Comparison of ENCODE assay signal across 12 mouse cellular contexts in the genomic region with DNA sequence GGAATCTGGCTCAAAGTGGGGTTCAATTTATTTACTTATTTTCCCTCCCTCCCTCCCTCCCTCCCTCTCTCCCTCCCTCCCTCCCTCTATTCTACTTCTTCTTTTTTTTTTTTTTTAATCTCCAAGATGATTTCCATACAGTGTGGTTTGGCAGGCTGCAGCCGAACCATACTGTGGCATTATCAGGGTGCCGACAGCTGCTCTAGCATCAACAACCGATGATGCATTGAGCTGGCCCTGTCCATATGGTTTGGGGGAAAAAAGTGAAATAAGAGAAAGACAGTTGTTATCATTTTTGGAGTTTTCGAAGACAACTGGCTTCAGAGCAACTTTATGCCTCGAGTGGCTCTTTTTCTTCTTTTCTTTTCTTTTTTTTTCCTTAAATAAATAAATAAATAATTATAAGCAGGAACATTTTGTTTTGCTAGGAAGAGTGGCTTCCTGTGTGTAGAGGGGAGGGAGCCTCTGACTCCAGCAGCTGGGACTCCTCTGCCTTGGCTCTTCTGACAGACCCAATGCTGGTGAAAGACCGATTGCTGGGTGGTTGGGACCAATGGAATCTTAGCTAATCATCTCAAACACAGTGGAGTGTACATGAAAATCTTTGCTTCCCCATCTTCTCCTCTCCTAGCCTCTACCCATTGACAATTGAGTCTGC.
A peak's percentile ranks its signal among the peaks of the same experiment; 100 is the strongest.
DNase-seq lines count a peak whose midpoint lies in the region; ATAC-seq lines count a peak whose summit lies in the region.
"Had no signal": no experiment of that assay in that cellular context is flagged by ENCODE, and none has a peak within 500 bp of the region (broad histone marks: within the 10 kb centered on the region; RNA-seq: fewer than 3 reads in every experiment).

No protein-coding gene starts in this region.

- H3K27ac ChIP-seq in kidney, embryonic 16.5 days (ENCODE audit: low read length), result no peak overlapping the region
- no peak overlapping the region for H3K27ac ChIP-seq in limb, embryonic 10.5 days
- H3K27ac ChIP-seq: embryonic facial prominence, embryonic 13.5 days had no signal

- no peaks in the 10 kb centered on the region for H3K27me3 ChIP-seq in kidney, embryonic 16.5 days (ENCODE audit: insufficient read depth, low read length)
- no peaks in the 10 kb centered on the region for H3K27me3 ChIP-seq in limb, embryonic 10.5 days (ENCODE audit: low read depth, poor library complexity, severe bottlenecking)

- H3K4me1 ChIP-seq in kidney, embryonic 16.5 days (ENCODE audit: insufficient read depth, low read length), result no peaks in the 10 kb centered on the region
- no peaks in the 10 kb centered on the region for H3K4me1 ChIP-seq in limb, embryonic 10.5 days
- H3K4me1 ChIP-seq: embryonic facial prominence, embryonic 13.5 days had no signal

- no peaks in the 10 kb centered on the region for H3K9me3 ChIP-seq in kidney, embryonic 16.5 days (ENCODE audit: low read length)
- H3K9me3 ChIP-seq in limb, embryonic 10.5 days (replicated peaks), result no peaks in the 10 kb centered on the region
- H3K9me3 ChIP-seq: embryonic facial prominence, embryonic 13.5 days had no signal

- ATAC-seq in kidney, embryonic 16.5 days (ENCODE audit: low FRiP score, low TSS enrichment), result peak; percentile 84; the same call in 1 of the 2 replicates
- ATAC-seq: forebrain, embryonic 16.5 days had no signal

- WGBS in kidney, embryonic 16.5 days, result 59% methylated on average over 6 of the region's 6 CpGs
- WGBS in limb, embryonic 10.5 days, result 91% methylated on average over 6 of the region's 6 CpGs

- no peak overlapping the region for H3K4me3 ChIP-seq in kidney, embryonic 16.5 days (ENCODE audit: low read length)
- no peak overlapping the region for H3K4me3 ChIP-seq in limb, embryonic 10.5 days
- H3K4me3 ChIP-seq: embryonic facial prominence, embryonic 13.5 days had no signal

- no peaks in the 10 kb centered on the region for H3K36me3 ChIP-seq in kidney, embryonic 16.5 days (ENCODE audit: insufficient read depth, low read length)
- H3K36me3 ChIP-seq in limb, embryonic 10.5 days, result no peaks in the 10 kb centered on the region
- H3K36me3 ChIP-seq: embryonic facial prominence, embryonic 13.5 days had no signal

- intact Hi-C loops in heart, postnatal 36 days (cut with DNase I), result no loop called here

- peak; percentile 16 for DNase-seq in heart, adult 8-10 months (ENCODE audit: low spot score)
- no peak for DNase-seq in heart, postnatal 36 days
- peak; percentile 91 for DNase-seq in NIH3T3 (ENCODE audit: low read depth)
- peak; percentile 51 for DNase-seq in lung, postnatal 36 days
- DNase-seq in c-Kit-positive CD71-positive TER-119-positive erythroid progenitor cells, embryonic 14.5 days (ENCODE audit: low spot score), result no peak
- DNase-seq in right cerebral cortex, postnatal 4 days, result no peak
- no peak for DNase-seq in limb, embryonic 10.5 days (ENCODE audit: low spot score)
- DNase-seq: adrenal gland, postnatal 10 days; cerebellum, adult 11 months had no signal

- H3K9ac ChIP-seq in kidney, embryonic 16.5 days (replicated peaks; ENCODE audit: low read length), result no peak overlapping the region
- H3K9ac ChIP-seq: embryonic facial prominence, embryonic 13.5 days had no signal

- H3K4me2 ChIP-seq in kidney, embryonic 16.5 days (replicated peaks; ENCODE audit: low read depth, low read length), result no peak overlapping the region
- H3K4me2 ChIP-seq: embryonic facial prominence, embryonic 13.5 days had no signal

Comparison
In these comparisons a context has a peak if more than half of its experiments do, and no peak if none do; other contexts are left out.
1. DNase-seq: peak in heart, adult 8-10 months (single experiment), NIH3T3 (single experiment) and lung, postnatal 36 days (single experiment); none in heart, postnatal 36 days (0 of 2), c-Kit-positive CD71-positive TER-119-positive erythroid progenitor cells, embryonic 14.5 days (single experiment), right cerebral cortex, postnatal 4 days (single experiment) and limb, embryonic 10.5 days (single experiment).